Mouse (Mus musculus): ENCODE measurements around the gene Aldh18a1. TPM values are rescaled to one million over a fixed set of nuclear protein-coding genes. Genes with fewer than 3 reads are reported as not detected.

The Aldh18a1 gene
- total RNA-seq (2014; fragmentation: Nextera tagmentation) (104 and 111 TPM in 2 replicates), total RNA-seq (2017) (41.1 and 43.7 TPM in 2 replicates), polyA plus RNA-seq (2012) (15.4 and 24.9 TPM in 2 replicates)

- Histone ChIP-seq H3K4me3 (ENCODE audit: low read depth, low read length) (peak within 1 kb of the TSS; percentile 94), H3K9me3 (replicated peaks) (no peaks in the 10 kb centered on the region), H3K4me1 (ENCODE audit: insufficient read depth, low read depth, low read length) (peaks cover 54% of the 10 kb centered on the region), H3K36me3 (replicated peaks) (peaks cover 39% of the 10 kb centered on the region), H3K27me3 (ENCODE audit: insufficient read depth, low read length) (no peaks in the 10 kb centered on the region)
- peak; percentile 64 for ATAC-seq (ENCODE audit: extremely low read depth, insufficient number of reproducible peaks, low FRiP score, poor library complexity, severe bottlenecking)
- peak; percentile 79 for DNase-seq (ENCODE audit: low spot score)
- TF ChIP-seq GATA2 (IDR thresholded peaks at IDR 0.05; ENCODE audit: borderline replicate concordance, low read depth, low read length) (no peak), GATA1 (IDR thresholded peaks at IDR 0.05; ENCODE audit: borderline replicate concordance, low read length) (no peak), TAL1 (conservative IDR thresholded peaks at IDR 0.05; ENCODE audit: low read depth, low read length) (no peak), POLR2AphosphoS5 (IDR thresholded peaks at IDR 0.05; ENCODE audit: insufficient replicate concordance, low read depth, low read length) (no peak), CTCF (IDR thresholded peaks at IDR 0.05; ENCODE audit: low read depth, low read length) (no peak)
Measured at GRCm38 (mm10) chr19:40588293-40588654, at the start of gene Aldh18a1. Aldh18a1 (minus strand) TSS chr19:40588463.

GRCm38 (mm10) chr19:40637601-40638000, 49.3 kb upstream of the Aldh18a1 start:
- Histone ChIP-seq H3K36me3 (replicated peaks) (no peaks in the 10 kb centered on the region), H3K4me3 (ENCODE audit: low read depth, low read length) (no peak overlapping the region), H3K27me3 (ENCODE audit: insufficient read depth, low read length) (peaks cover 8% of the 10 kb centered on the region), H3K4me1 (ENCODE audit: insufficient read depth, low read depth, low read length) (peaks cover 3% of the 10 kb centered on the region; the same call in 1 of the 2 replicates), H3K9me3 (replicated peaks) (no peaks in the 10 kb centered on the region)
- DNase-seq (ENCODE audit: low spot score) (no peak), ATAC-seq (ENCODE audit: extremely low read depth, insufficient number of reproducible peaks, low FRiP score, poor library complexity, severe bottlenecking) (no peak)
- TF ChIP-seq GATA1 (IDR thresholded peaks at IDR 0.05; ENCODE audit: borderline replicate concordance, low read length), result no peak
- no peak for TF ChIP-seq CTCF (IDR thresholded peaks at IDR 0.05; ENCODE audit: low read depth, low read length)
- no peak for TF ChIP-seq GATA2 (IDR thresholded peaks at IDR 0.05; ENCODE audit: borderline replicate concordance, low read depth, low read length)

GRCm38 (mm10) chr19:40637091-40637490, 48.8 kb upstream of the Aldh18a1 start:
- peaks cover 3% of the 10 kb centered on the region; the same call in 1 of the 2 replicates for H3K4me1 ChIP-seq (ENCODE audit: insufficient read depth, low read depth, low read length)
- DNase-seq (ENCODE audit: low spot score), result no peak
- H3K27me3 ChIP-seq (ENCODE audit: insufficient read depth, low read length), result peaks cover 8% of the 10 kb centered on the region
- H3K4me3 ChIP-seq (ENCODE audit: low read depth, low read length), result no peak overlapping the region
- peak; percentile 40 for ATAC-seq (ENCODE audit: extremely low read depth, insufficient number of reproducible peaks, low FRiP score, poor library complexity, severe bottlenecking)
- no peaks in the 10 kb centered on the region for H3K36me3 ChIP-seq (replicated peaks)
- no peaks in the 10 kb centered on the region for H3K9me3 ChIP-seq (replicated peaks)
- TF ChIP-seq GATA1 (IDR thresholded peaks at IDR 0.05; ENCODE audit: borderline replicate concordance, low read length), result no peak
- TF ChIP-seq CTCF (IDR thresholded peaks at IDR 0.05; ENCODE audit: low read depth, low read length), result no peak

DNA sequence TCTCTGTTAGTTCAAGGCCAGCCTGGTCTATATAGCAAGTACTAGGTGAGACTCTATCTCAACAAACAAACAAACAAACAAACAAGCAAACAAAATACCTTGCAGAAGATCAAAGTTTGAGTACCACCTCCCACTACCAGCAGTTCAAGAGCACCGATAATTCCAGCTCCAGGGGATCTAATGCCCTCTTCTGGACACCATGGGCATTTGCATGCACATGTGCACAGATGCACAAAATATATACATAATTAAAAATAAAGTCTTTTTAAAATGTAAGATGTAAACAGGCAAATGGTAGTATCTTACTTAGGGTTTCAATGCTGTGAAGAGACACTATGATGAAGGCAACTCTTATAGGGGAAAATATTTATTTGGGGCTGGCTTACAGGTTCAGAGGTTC, 44.9 kb upstream of the Aldh18a1 start:
- Histone ChIP-seq H3K4me1 (ENCODE audit: insufficient read depth, low read depth, low read length) (peaks cover 3% of the 10 kb centered on the region; the same call in 1 of the 2 replicates), H3K4me3 (ENCODE audit: low read depth, low read length) (no peak overlapping the region), H3K9me3 (replicated peaks) (no peaks in the 10 kb centered on the region), H3K36me3 (replicated peaks) (no peaks in the 10 kb centered on the region), H3K27me3 (ENCODE audit: insufficient read depth, low read length) (peaks cover 12% of the 10 kb centered on the region)
- no peak for TF ChIP-seq POLR2AphosphoS5 (IDR thresholded peaks at IDR 0.05; ENCODE audit: insufficient replicate concordance, low read depth, low read length)
- TF ChIP-seq GATA2 (IDR thresholded peaks at IDR 0.05; ENCODE audit: borderline replicate concordance, low read depth, low read length), result no peak
- TF ChIP-seq CTCF (IDR thresholded peaks at IDR 0.05; ENCODE audit: low read depth, low read length), result no peak
- no peak for TF ChIP-seq TAL1 (conservative IDR thresholded peaks at IDR 0.05; ENCODE audit: low read depth, low read length)
- no peak for TF ChIP-seq GATA1 (IDR thresholded peaks at IDR 0.05; ENCODE audit: borderline replicate concordance, low read length)
- DNase-seq (ENCODE audit: low spot score), result no peak
- ATAC-seq (ENCODE audit: extremely low read depth, insufficient number of reproducible peaks, low FRiP score, poor library complexity, severe bottlenecking), result no peak

GRCm38 (mm10) chr19:40632668-40633067, 44.4 kb upstream of the Aldh18a1 start:
- Histone ChIP-seq H3K36me3 (replicated peaks) (no peaks in the 10 kb centered on the region), H3K9me3 (replicated peaks) (no peaks in the 10 kb centered on the region), H3K4me1 (ENCODE audit: insufficient read depth, low read depth, low read length) (peaks cover 3% of the 10 kb centered on the region; the same call in 1 of the 2 replicates), H3K27me3 (ENCODE audit: insufficient read depth, low read length) (peaks cover 12% of the 10 kb centered on the region), H3K4me3 (ENCODE audit: low read depth, low read length) (no peak overlapping the region)
- ATAC-seq (ENCODE audit: extremely low read depth, insufficient number of reproducible peaks, low FRiP score, poor library complexity, severe bottlenecking) (no peak), DNase-seq (ENCODE audit: low spot score) (no peak)
- TF ChIP-seq CTCF (IDR thresholded peaks at IDR 0.05; ENCODE audit: low read depth, low read length) (no peak), TAL1 (conservative IDR thresholded peaks at IDR 0.05; ENCODE audit: low read depth, low read length) (no peak), POLR2AphosphoS5 (IDR thresholded peaks at IDR 0.05; ENCODE audit: insufficient replicate concordance, low read depth, low read length) (no peak), GATA2 (IDR thresholded peaks at IDR 0.05; ENCODE audit: borderline replicate concordance, low read depth, low read length) (no peak), GATA1 (IDR thresholded peaks at IDR 0.05; ENCODE audit: borderline replicate concordance, low read length) (no peak)

- DNase-seq (ENCODE audit: low spot score) (no peak), ATAC-seq (ENCODE audit: extremely low read depth, insufficient number of reproducible peaks, low FRiP score, poor library complexity, severe bottlenecking) (no peak)
- Histone ChIP-seq H3K4me3 (ENCODE audit: low read depth, low read length) (no peak overlapping the region), H3K9me3 (replicated peaks) (no peaks in the 10 kb centered on the region), H3K4me1 (ENCODE audit: insufficient read depth, low read depth, low read length) (peaks cover 3% of the 10 kb centered on the region; the same call in 1 of the 2 replicates), H3K36me3 (replicated peaks) (no peaks in the 10 kb centered on the region), H3K27me3 (ENCODE audit: insufficient read depth, low read length) (peaks cover 12% of the 10 kb centered on the region)
- TF ChIP-seq CTCF (IDR thresholded peaks at IDR 0.05; ENCODE audit: low read depth, low read length) (no peak), TAL1 (conservative IDR thresholded peaks at IDR 0.05; ENCODE audit: low read depth, low read length) (no peak), GATA2 (IDR thresholded peaks at IDR 0.05; ENCODE audit: borderline replicate concordance, low read depth, low read length) (no peak), GATA1 (IDR thresholded peaks at IDR 0.05; ENCODE audit: borderline replicate concordance, low read length) (no peak), POLR2AphosphoS5 (IDR thresholded peaks at IDR 0.05; ENCODE audit: insufficient replicate concordance, low read depth, low read length) (no peak)
Measured at GRCm38 (mm10) chr19:40632193-40632592, 43.9 kb upstream of the Aldh18a1 start.
